Mouse (Mus musculus) forebrain, embryonic 13.5 days (tissue): ENCODE results near the gene Golph3l. TPM values are rescaled to one million over a fixed set of nuclear protein-coding genes. Genes with fewer than 3 reads are reported as not detected.

ENCODE experiments used
- ATAC-seq: fragments of 200-750 bp; cut with Nextera tagmentation; 2 replicates; pipeline ENCODE4 v1.8.0; 2017
- H3K27ac ChIP-seq: fragments of 300-500 bp; sonication (generic); 2 replicates; pipeline ENCODE4 v1.5.1; 2015; ENCODE audit warnings: inconsistent platforms, mild to moderate bottlenecking, moderate library complexity
- H3K27me3 ChIP-seq: fragments of 300-500 bp; sonication (generic); 2 replicates; pipeline ENCODE4 v1.6.1; 2015; ENCODE audit warnings: mild to moderate bottlenecking, inconsistent platforms
- H3K36me3 ChIP-seq: fragments of 300-500 bp; sonication (generic); 2 replicates; pipeline ENCODE4 v1.6.1; 2015; ENCODE audit warnings: mild to moderate bottlenecking, inconsistent platforms; ENCODE audit not compliant: poor library complexity, severe bottlenecking
- H3K4me1 ChIP-seq: fragments of 300-500 bp; sonication (generic); 2 replicates; pipeline ENCODE4 v1.6.1; 2015; ENCODE audit warnings: inconsistent platforms
- H3K4me2 ChIP-seq: fragments of 300-500 bp; sonication (generic); 2 replicates; pipeline ENCODE4 v1.6.1; 2015; ENCODE audit warnings: inconsistent platforms, mild to moderate bottlenecking, moderate library complexity
- H3K4me3 ChIP-seq: fragments of 300-500 bp; sonication (generic); 2 replicates; pipeline ENCODE4 v1.5.1; 2015; ENCODE audit warnings: mild to moderate bottlenecking, inconsistent platforms
- H3K9ac ChIP-seq: fragments of 300-500 bp; sonication (generic); 2 replicates; pipeline ENCODE4 v1.6.1; 2015; ENCODE audit warnings: mild to moderate bottlenecking, inconsistent platforms
- H3K9me3 ChIP-seq: fragments of 300-500 bp; sonication (generic); replicated peaks from 2 replicates; pipeline ENCODE4 v1.6.1; 2016; ENCODE audit warnings: inconsistent platforms
- WGBS: fragments of 180-500 bp; shearing (Covaris S2); methylation state at CpG from one replicate; pipeline ENCODE4 v1.1.7; 2015; 5-methylcytosine and 5-hydroxymethylcytosine counted together
- polyA plus RNA-seq: library from polyadenylated mRNA; unstranded; fragments of >200 nt; fragmentation: Nextera tagmentation; extraction: Ambion mirVana; gene quantifications from 2 replicates; pipeline ENCODE4 v1.2.1, GENCODE M21; 2015

Gene Golph3l
- polyA plus RNA-seq, 1 experiment from 2014 or later: 35.6 TPM

- H3K4me3 ChIP-seq: no peak overlapping the region
- no peaks in the 10 kb centered on the region for H3K27me3 ChIP-seq
- H3K9ac ChIP-seq: peak overlapping the region; percentile 43
- H3K36me3 ChIP-seq: peaks cover 43% of the 10 kb centered on the region
- H3K4me1 ChIP-seq: peaks cover 44% of the 10 kb centered on the region
- WGBS: 17% methylated on average over 7 of the region's 7 CpGs
- peak; percentile 80 for ATAC-seq
- peak overlapping the region; percentile 27 for H3K4me2 ChIP-seq
- peak overlapping the region; percentile 87 for H3K27ac ChIP-seq
- no peaks in the 10 kb centered on the region for H3K9me3 ChIP-seq
Measured at GRCm38 (mm10) chr3:95668026-95668425, 79.3 kb downstream of the Golph3l start.

Other genes starting within 250 kb of the Golph3l start
- gene Setdb1, start 231.7 kb upstream of the Golph3l start, polyA plus RNA-seq: 45.4 and 51.8 TPM in 2 replicates
- gene 4930558C23Rik, start 186.1 kb upstream of the Golph3l start, polyA plus RNA-seq: not detected in 2 replicates
- 24.8 and 28.1 TPM in 2 replicates for gene Arnt, start 154.5 kb upstream of the Golph3l start, polyA plus RNA-seq
- 3.2 and 4.3 TPM in 2 replicates for gene Ctsk, start 89.7 kb upstream of the Golph3l start, polyA plus RNA-seq
- 6.5 and 7.6 TPM in 2 replicates for gene Ctss, start 62.1 kb upstream of the Golph3l start, polyA plus RNA-seq
- not detected in 2 replicates for gene Hormad1, start 29.3 kb upstream of the Golph3l start, polyA plus RNA-seq
- gene Ensa, start 36.1 kb downstream of the Golph3l start, polyA plus RNA-seq: 98.1 and 108 TPM in 2 replicates
- 40.3 and 44.0 TPM in 2 replicates for gene Mcl1, start 69.9 kb downstream of the Golph3l start, polyA plus RNA-seq
- gene Adamtsl4, start 99.0 kb downstream of the Golph3l start, polyA plus RNA-seq: 0.53 and 0.80 TPM in 2 replicates
- 9.5 and 12.2 TPM in 2 replicates for gene Ecm1, start 150.6 kb downstream of the Golph3l start, polyA plus RNA-seq
- 42.8 and 50.9 TPM in 2 replicates for gene Tars2, start 171.3 kb downstream of the Golph3l start, polyA plus RNA-seq
- 22.7 and 23.5 TPM in 2 replicates for gene Rprd2, start 229.9 kb downstream of the Golph3l start, polyA plus RNA-seq